Mouse (Mus musculus): ENCODE data around the gene Ufsp1. TPM values are rescaled to one million over a fixed set of nuclear protein-coding genes. Genes with fewer than 3 reads are reported as not detected.
A peak's percentile ranks its signal among the peaks of the same experiment; 100 is the strongest.
"Not testable (repeated sequence)": the region's sequence is repeated elsewhere in the genome, so short reads cannot be mapped to it uniquely, and the experiment has no call there.

Ufsp1 gene
- polyA plus RNA-seq (2011; ENCODE audit: insufficient read length, low read depth, missing spikeins) = 4.4 and 7.7 TPM in 2 replicates

GRCm38 (mm10) chr5:137293839-137294743, at the start of gene Ufsp1:
TSS of gene Ufsp1 (plus strand) at chr5:137294629.
- peak within 1 kb of the TSS; percentile 61 for H3K27ac ChIP-seq (ENCODE audit: insufficient read depth, low read length)
- peak; percentile 79 for TF ChIP-seq POLR2A (IDR thresholded peaks at IDR 0.05; ENCODE audit: low read depth, low read length)
- TF ChIP-seq CTCF (IDR thresholded peaks at IDR 0.05; ENCODE audit: borderline replicate concordance, insufficient read depth, low read length) = no peak
- H3K4me3 ChIP-seq (ENCODE audit: insufficient read depth, low read length) = peak within 1 kb of the TSS; percentile 71
- H3K4me1 ChIP-seq (ENCODE audit: control insufficient read depth, insufficient read depth, low read length) = no peaks in the 10 kb centered on the region

GRCm38 (mm10) chr5:137263897-137264720, 30.3 kb upstream of the Ufsp1 start:
- no peak overlapping the region for H3K27ac ChIP-seq (ENCODE audit: insufficient read depth, low read length)
- no peak for TF ChIP-seq POLR2A (IDR thresholded peaks at IDR 0.05; ENCODE audit: low read depth, low read length)
- no peak for TF ChIP-seq CTCF (IDR thresholded peaks at IDR 0.05; ENCODE audit: borderline replicate concordance, insufficient read depth, low read length)
- H3K4me3 ChIP-seq (ENCODE audit: insufficient read depth, low read length) = no peak overlapping the region
- H3K4me1 ChIP-seq (ENCODE audit: control insufficient read depth, insufficient read depth, low read length) = no peaks in the 10 kb centered on the region

DNA sequence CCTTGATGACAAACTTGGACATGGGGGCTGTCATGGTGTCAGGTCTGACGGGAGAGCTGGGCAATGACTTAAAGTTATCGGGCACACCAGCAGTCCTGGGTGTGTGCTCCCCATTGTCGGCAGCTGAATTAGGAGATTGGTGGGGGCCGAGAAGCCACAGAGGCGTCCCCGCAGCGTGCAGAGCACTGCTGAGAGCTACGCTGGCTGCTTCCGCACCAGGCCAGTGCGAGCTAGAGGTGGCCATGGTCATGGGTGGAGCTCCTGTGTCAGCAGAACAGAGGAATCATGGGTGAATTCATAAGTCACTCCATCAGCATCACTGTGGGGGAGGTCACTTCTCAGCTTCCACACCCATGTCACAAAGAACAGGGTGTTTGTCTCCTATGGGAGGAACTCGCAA, 29.6 kb upstream of the Ufsp1 start:
- TF ChIP-seq CTCF (IDR thresholded peaks at IDR 0.05; ENCODE audit: borderline replicate concordance, insufficient read depth, low read length) = no peak
- no peak for TF ChIP-seq POLR2A (IDR thresholded peaks at IDR 0.05; ENCODE audit: low read depth, low read length)
- no peak overlapping the region for H3K27ac ChIP-seq (ENCODE audit: insufficient read depth, low read length)
- no peaks in the 10 kb centered on the region for H3K4me1 ChIP-seq (ENCODE audit: control insufficient read depth, insufficient read depth, low read length)
- H3K4me3 ChIP-seq (ENCODE audit: insufficient read depth, low read length) = no peak overlapping the region

- no peak overlapping the region for H3K4me3 ChIP-seq (ENCODE audit: insufficient read depth, low read length)
- H3K4me1 ChIP-seq (ENCODE audit: control insufficient read depth, insufficient read depth, low read length) = no peaks in the 10 kb centered on the region
- no peak overlapping the region for H3K27ac ChIP-seq (ENCODE audit: insufficient read depth, low read length)
- TF ChIP-seq CTCF (IDR thresholded peaks at IDR 0.05; ENCODE audit: borderline replicate concordance, insufficient read depth, low read length) = no peak
- no peak for TF ChIP-seq POLR2A (IDR thresholded peaks at IDR 0.05; ENCODE audit: low read depth, low read length)
These were observed 26.1 kb upstream of the Ufsp1 start for GRCm38 (mm10) chr5:137268131-137268910.

DNA sequence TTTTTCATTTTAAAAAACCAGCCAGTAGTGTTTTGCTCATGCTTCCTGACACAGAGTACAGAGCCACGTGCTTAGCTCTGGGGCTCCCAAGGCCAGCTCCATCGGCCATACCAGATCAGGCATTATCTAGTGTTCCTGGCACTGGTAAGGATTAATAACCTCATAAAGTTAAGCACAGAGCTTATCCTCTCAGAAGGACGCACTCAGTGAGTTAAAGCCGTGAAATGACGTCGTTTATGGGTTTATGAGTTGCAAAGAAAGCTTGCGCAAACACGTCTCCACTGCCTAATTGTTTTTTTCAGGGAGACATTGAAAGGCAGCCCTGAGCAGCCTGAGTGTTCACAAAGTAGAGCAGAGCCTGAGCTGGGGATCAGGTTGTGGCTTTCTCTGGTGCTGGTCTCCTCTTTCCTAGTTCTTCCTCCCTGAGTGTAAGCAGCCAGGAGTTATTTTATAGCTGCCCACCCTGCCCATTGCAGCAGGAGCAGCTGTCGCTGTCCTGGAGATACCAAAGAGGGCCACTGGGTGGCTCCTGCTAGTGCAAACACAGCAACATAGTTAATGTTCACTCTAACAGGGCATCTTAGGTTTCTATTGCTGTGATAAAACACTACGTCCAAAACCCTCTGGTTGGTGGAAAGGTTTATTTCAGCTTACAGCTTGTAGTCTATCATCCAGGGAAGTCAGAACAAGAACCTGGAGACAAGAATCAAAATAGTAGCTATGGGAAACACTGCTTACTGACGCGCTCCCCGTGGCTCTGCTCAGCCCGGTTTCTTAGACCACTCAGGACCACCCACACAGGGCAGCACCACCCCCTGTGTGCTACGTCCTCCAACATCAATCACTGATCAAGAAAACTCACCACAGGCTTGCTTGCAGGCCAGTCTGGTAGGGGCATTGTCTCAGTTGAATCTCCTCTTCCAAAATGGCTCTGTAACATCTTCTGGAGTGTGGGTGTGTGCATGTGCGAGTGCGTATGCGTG, 16.8 kb upstream of the Ufsp1 start:
- TF ChIP-seq POLR2A (IDR thresholded peaks at IDR 0.05; ENCODE audit: low read depth, low read length) (no peak), CTCF (IDR thresholded peaks at IDR 0.05; ENCODE audit: borderline replicate concordance, insufficient read depth, low read length) (peak; percentile 10; the same call in 1 of the 2 replicates)
- H3K27ac ChIP-seq (ENCODE audit: insufficient read depth, low read length) = no peak overlapping the region
- H3K4me1 ChIP-seq (ENCODE audit: control insufficient read depth, insufficient read depth, low read length) = no peaks in the 10 kb centered on the region
- H3K4me3 ChIP-seq (ENCODE audit: insufficient read depth, low read length) = no peak overlapping the region

- H3K4me3 ChIP-seq (ENCODE audit: insufficient read depth, low read length); H3K4me1 ChIP-seq (ENCODE audit: control insufficient read depth, insufficient read depth, low read length); H3K27ac ChIP-seq (ENCODE audit: insufficient read depth, low read length): not testable (repeated sequence)
These were observed 10.0 kb upstream of the Ufsp1 start for GRCm38 (mm10) chr5:137284411-137284810.

- H3K4me3 ChIP-seq (ENCODE audit: insufficient read depth, low read length) = no peak overlapping the region
- TF ChIP-seq POLR2A (IDR thresholded peaks at IDR 0.05; ENCODE audit: low read depth, low read length) (no peak), CTCF (IDR thresholded peaks at IDR 0.05; ENCODE audit: borderline replicate concordance, insufficient read depth, low read length) (no peak)
These were observed 9.4 kb upstream of the Ufsp1 start for GRCm38 (mm10) chr5:137285045-137285444.

GRCm38 (mm10) chr5:137285986-137286385, 8.4 kb upstream of the Ufsp1 start:
- no peaks in the 10 kb centered on the region for H3K4me1 ChIP-seq (ENCODE audit: control insufficient read depth, insufficient read depth, low read length)
- no peak overlapping the region for H3K4me3 ChIP-seq (ENCODE audit: insufficient read depth, low read length)
- TF ChIP-seq POLR2A (IDR thresholded peaks at IDR 0.05; ENCODE audit: low read depth, low read length) (no peak), CTCF (IDR thresholded peaks at IDR 0.05; ENCODE audit: borderline replicate concordance, insufficient read depth, low read length) (no peak)
- no peak overlapping the region for H3K27ac ChIP-seq (ENCODE audit: insufficient read depth, low read length)

More at GRCm38 (mm10) chr5:137285045-137285444, 9.4 kb upstream of the Ufsp1 start:
- H3K4me1 ChIP-seq (ENCODE audit: control insufficient read depth, insufficient read depth, low read length) = no peaks in the 10 kb centered on the region
- H3K27ac ChIP-seq (ENCODE audit: insufficient read depth, low read length) = no peak overlapping the region

All from embryonic fibroblast, embryonic 13.5 days (primary cell).